Mouse (Mus musculus) retina, postnatal 1 day (tissue): ENCODE measurements around the gene Slc38a2.

Experiments
- DNase-seq: peaks from one replicate; pipeline ENCODE4 v3.0.0-alpha.2; 2012

Gene Slc38a2

DNA sequence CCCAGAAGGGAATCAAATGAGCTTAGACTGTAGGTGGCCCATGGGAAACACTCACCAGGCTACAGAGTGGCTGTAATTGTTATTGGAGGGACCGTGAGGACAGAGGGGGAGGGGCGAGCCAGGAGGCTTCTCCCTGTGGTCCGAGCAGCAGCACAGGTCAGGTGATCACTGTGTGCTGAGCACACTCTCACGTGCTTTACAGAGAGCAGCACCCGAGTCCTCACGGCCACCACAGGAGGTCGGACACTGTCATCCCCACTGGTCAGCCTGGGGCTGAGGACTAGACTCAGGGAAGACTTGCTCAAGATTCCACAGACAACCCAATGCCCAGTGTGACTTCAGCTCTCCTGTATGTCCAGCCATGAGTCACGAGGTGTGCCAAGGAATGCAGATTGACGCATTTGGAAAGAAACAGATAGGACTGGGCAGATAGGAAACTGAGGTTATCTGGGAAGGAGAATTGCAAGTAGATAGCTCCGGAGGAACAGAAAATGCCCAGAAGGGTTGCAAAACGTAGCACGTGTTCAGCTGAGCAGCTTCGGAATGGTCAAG, 38.9 kb downstream of the Slc38a2 start:
- DNase-seq, result no peak

DNA sequence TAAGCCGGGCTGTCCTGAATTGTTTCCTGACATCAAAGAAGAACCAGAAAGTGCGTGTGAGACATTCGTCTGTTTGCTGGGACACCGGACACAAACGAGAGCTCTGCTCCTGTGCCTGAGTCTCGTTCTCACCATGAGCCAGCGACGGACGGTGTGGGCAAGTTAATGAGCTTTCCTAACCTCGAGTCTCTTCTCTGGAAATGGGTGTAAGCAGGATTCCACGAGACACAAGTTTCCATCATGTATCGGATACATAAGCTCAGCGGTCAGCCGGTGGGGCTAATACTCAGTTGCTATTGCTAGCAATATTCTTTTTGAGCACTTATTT, 41.3 kb downstream of the Slc38a2 start:
- DNase-seq, result no peak

DNA sequence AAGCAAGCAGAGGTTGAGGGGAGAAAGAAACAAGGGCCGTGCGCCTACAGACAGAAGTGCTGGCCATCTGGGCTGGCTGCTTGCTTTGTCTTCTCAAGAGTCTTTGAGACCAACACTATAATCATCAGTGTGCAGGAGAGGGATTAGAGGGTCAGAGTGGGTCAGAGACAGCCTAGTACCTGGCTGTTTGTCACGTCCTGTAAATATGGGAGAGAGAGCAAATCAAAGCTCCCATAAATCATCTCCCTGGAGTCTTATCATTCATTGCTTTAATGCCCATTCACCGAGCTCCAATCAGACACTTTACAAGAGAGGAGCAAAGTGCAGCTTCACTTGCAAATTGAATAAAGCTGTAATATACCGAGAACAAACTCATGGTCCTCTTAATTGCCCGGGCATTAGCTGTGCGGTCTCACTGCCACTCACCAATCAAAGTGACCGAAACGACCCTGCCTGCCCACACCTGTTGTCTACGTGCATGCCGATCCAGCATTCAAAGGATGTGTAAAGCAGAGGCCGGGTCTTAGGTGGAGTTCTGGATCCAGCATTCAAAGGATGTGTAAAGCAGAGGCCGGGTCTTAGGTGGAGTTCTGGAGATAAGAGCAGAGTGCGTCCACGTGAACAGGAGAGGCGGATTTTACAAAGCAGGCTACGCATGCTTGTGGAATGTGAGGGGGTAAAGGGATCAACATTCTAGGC, 41.8 kb downstream of the Slc38a2 start:
- DNase-seq, result no peak

DNA sequence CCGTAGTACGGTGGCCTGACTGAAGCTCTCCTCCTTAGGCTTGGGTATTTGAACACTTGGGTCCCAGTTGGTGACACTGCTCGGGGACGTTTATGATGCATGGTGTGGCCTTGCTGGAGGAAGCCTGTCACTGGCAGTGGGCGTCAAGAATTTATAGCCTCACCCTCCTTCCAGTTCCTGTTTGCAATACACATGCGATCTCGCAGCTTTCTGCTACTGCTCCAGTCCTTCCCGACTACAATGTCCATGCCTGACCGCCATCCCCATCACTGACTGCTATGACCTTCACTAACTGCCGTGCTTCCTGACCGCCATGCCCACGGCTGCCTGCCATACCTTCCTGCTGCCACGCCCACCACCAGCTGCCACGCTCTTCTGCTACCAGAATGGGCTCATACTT, 44.0 kb downstream of the Slc38a2 start:
- DNase-seq, result no peak

DNA sequence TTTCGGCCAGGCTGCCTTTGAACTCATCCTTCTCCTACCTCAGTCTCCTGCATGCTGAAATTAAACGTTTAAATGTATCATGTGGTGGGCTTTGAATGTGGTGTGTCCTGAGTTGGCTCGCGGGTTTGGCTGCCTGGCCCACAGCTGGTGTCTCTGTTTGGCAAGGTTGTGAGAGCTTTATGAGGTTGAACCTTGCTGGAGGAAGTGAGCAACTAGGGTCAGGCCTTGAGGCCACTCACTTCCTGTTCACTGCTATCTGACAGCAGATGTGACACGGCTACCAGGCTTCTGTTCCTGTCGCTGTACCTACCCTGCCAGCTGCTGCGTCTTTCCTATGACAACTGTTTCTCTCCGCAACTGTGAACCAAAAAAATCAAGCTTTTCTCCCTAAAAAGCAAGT, 44.8 kb downstream of the Slc38a2 start:
- DNase-seq, result no peak

DNA sequence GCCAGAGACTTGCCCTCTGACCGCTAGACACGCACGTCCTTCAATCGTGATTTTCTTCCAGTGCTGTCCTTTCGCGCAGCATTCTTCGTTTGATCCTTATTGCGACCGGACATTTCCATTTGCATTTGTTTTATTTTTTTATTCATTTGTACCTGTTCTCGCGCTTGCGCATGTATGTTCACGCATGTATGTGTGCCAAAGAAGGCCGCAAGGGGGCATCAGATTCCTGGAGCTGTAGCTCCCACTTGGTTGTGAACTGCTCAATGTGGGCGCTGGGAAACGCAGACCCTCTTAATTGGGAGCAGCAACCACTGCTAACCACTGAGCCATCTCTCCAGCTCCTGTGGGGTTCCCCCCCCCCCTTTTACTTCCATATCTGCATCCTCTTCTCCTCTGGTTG, 46.5 kb downstream of the Slc38a2 start:
- no peak for DNase-seq

DNA sequence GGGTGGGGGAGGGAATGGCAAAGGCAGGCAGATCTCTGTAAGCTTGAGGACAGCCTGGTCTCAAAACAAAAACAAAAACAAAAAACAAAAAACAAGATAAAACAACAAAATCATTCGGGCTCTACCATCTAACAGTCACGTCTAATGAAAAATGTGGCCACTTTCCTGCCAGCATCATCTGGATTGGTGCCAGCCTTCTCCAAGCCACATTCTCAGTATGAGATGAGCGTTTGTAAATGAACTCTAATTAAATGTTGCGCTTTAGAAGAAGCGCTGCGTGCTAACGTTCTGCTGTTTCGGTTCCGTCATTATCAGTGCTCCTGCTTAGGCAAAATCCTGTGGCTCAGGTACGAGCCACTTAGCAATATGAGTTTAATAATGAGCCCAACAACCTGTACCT, 47.0 kb downstream of the Slc38a2 start:
- no peak for DNase-seq

DNA sequence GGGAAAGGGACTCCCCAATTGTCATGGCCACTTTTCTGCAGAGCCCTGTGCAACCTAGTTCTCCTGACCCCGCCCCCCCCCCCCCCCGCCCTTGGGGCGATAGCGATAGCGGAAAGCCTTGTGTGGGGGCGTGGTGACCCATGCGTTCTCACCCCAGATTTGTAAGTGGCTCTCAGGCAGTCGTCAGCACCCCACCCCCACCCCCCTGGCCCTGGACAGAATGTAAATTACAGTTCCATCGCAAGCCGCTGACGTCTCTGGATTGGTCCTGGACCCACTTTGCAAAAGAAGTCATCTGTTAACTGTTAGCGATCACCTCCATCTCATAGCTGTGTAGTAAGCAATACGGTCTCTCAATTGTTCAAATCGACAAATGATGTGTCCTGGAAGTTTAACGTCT, 52.2 kb downstream of the Slc38a2 start:
- peak; percentile 39 for DNase-seq

DNA sequence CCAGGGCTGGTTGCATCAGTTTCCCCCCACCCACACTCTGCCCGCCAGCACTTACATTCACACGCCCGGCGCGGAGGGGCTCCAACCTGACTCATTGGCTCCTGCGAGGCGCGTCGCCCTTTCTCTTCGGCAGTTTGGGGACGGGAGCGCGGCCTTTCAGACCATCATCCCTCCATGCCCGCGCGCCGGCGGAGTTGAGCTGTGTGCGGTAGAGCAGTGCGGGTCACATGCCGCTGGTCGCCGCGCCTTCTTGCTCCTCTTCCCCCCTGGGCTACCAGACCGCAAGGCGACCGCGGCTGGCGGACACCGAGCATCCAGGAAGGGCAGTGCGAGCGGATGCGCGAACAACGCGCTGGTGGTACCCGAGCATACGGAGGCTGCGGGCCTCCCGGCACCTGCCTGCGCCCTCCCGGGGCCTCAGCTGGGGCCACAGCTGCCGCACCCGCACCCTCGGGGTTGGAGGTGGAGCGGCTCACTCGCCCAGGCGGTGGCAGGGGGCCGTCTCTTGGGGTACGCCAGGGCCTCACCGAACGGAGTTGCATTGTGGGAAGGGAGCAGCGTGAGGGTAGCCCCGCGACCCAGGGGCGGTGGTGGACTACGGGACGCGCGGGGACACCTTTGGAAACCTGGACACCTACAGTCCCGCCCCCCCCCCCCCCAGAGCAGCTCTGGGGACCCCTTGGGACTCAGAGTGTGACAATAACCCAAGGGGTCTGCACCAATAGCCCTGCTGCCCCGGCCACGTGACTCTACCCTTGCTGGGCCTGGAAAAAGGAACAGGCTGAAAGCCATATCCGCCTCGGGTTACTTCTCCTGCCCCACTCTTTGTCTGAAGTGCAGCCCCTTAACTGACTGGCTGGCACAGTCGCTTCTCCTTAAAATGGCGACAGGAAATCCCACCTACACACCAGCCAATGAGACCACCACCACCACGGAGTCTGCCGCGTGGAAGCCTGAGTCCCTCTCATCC, 56.8 kb downstream of the Slc38a2 start, which contains the start of gene Slc38a1:
Slc38a1 (minus strand) TSS at position 478 of the 970 bp plus-strand sequence.
- peak; percentile 89 for DNase-seq

DNA sequence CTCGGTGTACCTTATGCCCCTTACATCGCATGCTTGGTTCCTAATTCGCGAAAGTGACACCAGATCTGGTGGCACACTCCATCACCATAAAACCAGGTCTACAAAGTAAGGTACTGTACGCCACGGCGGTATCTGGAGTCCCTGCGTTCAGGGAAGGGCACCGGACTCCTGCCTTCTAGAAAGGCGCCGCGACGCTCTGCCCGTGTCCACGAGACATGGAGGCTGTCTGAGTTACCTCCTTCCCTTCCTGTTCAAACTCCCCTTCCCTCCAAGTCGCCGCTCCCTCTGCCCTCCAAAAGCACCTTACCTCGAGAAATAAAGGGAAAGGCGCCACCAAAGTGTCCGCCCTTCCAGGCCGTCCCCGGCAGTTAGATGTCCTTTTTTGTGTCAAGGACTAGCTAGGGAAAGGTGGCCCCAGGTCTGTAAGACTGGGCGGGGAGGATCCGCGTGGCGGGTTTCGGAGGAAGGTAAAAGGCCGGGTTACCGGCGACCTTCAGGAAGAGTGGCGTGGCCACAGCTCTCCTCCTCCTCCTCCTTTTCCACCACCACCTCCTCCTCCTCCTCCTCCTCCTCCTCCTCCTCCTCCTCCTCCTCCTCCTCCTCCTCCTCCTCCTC, 57.6 kb downstream of the Slc38a2 start:
- DNase-seq, result peak; percentile 49

DNA sequence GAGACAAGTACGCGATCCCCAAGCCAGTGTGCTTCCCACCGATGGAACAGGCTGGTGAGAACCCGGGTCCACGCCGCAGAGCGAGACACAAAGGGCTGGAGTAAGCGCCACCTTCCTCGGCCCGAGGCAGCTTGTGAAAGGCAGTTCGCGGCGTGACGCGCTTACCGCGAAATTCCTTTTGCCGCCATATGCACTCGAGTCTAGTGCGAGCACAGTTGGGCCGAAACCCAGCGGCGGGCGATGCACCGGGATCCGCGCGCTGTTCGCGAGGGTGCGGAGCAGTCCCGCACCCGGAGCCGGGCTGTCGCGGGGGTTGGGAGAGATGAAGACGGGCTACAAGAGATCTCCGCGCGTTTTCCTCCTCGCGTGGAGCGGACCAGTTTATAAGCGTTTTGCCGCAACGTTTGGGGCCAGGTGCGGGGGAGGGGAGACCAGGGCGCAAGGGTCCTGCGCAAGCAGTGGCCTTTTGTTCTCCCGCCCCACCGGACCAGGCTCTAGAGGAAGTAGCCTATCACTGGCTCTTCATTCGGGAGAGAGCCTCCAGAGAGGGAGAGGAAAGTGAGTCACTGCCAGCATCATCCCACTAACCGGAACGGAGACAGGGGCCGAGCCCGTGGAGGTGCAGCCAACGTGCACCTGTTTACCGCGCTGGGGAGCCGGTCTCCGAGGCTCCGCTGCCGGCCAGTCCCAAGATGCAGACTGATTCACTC, 58.3 kb downstream of the Slc38a2 start:
- peak; percentile 86 for DNase-seq

DNA sequence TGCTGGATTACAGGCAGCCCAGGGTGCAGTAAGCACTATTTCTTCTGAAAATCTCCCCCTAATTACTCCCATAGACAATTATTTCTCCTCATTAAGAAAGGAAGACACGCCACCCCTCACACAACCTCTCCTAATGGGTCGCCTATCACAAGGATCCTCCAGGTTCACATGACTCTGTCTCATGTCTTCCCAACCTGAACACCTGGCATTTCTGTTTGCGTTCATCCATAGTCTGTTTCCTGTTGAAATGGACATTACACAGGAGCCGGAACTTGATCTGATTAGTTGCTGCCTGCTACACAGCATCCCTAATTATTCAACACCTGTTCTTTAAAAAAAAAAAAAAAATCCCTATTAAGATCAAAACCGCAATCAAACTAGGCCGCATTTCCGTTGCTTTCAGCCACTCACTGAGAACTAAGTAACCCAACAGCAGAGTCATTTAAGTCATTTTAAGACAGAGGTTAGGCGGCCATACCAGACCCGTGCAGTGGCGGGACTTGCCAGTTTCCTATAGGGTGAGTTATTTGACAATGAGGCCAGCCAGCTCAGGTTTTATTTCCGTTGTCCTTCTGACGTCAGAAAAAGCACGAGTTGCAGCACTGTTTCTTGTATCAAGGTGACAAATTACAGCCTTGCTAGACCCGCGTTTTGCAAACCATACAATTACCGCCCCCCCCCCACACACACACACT, 59.1 kb downstream of the Slc38a2 start:
- DNase-seq, result peak; percentile 68

DNA sequence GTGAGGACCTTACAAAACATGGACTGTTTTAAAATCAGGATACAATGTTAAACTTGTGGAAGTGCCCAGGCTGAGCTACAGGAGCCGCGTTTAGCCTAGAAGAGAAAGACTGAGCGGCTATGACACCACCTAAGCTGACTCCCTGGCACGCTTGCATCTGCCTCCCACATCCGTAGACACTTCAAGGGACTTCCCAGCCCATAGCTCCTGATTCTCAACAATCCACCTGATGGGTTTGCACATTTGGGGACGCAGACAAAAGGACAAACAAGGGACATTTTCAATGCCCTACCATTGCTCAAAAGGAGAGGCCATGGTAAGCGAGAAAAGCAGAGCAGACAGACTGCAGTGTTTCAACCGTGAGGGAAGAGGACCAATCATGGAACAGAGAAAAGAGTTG, 59.9 kb downstream of the Slc38a2 start:
- no peak for DNase-seq

DNA sequence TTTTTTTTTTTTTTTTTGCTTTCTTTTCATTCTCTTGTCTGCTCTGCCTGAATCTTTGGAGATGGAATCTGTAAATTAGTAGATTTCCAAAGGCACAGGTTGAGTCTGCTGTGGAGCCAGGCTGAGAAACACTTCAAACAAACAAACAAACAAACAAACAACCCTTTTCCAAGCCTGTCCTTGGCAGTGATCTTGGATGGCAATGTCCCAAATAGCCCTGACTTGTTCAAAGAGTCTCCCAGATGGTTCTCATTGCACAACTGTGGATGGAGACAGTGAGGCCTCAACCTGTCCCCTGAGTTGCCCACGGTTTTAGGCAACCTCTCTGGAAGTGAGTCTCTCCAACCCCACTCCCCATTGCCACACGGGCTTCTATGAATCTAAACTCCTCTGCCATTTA, 60.9 kb downstream of the Slc38a2 start:
- no peak for DNase-seq

DNA sequence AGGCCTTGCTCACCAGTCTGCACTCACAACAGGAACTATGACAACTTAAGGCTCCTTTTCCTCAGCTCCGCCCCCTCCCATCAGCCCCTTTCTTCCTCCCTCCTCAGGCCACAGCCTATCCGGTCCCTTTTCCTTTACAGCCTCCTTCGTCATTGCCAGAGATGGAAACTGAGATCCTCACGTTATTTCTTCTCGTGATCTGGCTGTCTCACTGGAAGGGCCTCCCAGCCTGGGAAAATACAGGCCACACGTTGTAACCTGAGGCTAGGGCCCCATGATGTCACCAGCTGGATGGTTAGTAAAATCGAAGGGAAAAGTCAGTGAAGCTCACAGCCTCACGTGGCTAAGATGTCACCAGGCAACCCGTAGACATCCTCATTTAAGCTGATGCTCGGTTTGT, 61.4 kb downstream of the Slc38a2 start:
- DNase-seq, result peak; percentile 62
